28 mouse cellular contexts compared by ENCODE assay signal in genomic region chr9:118949654-118950053, GRCm38 (mm10). TPM values are rescaled to one million over a fixed set of nuclear protein-coding genes. Genes with fewer than 3 reads are reported as not detected.
A peak's percentile ranks its signal among the peaks of the same experiment; 100 is the strongest.
DNase-seq lines count a peak whose midpoint lies in the region; ATAC-seq and TF ChIP-seq lines count a peak whose summit lies in the region.
"Had no signal": no experiment of that assay in that cellular context is flagged by ENCODE, and none has a peak within 500 bp of the region (broad histone marks: within the 10 kb centered on the region; RNA-seq: fewer than 3 reads in every experiment).

No protein-coding gene starts in this region.

- TF ChIP-seq EP300 in lung, postnatal 0 days (IDR thresholded peaks at IDR 0.05), result peak; percentile 91

- ATAC-seq in heart, embryonic 12.5 days (ENCODE audit: insufficient number of reproducible peaks, low FRiP score), result no peak
- ATAC-seq in lung, postnatal 0 days, result peak; percentile 23; the same call in 1 of the 2 replicates
- ATAC-seq in forebrain, embryonic 14.5 days, result no peak
- ATAC-seq: forebrain, embryonic 16.5 days; intestine, postnatal 0 days; Patski had no signal

- WGBS in heart, embryonic 12.5 days, result 56% methylated on average over 4 of the region's 4 CpGs
- WGBS in lung, adult 2 months, result 43% methylated on average over 4 of the region's 4 CpGs
- 44% methylated on average over 4 of the region's 4 CpGs for WGBS in lung, postnatal 0 days
- WGBS in forebrain, embryonic 14.5 days, result 87% methylated on average over 4 of the region's 4 CpGs

- no peak overlapping the region for H3K9ac ChIP-seq in heart, embryonic 12.5 days
- H3K9ac ChIP-seq in lung, postnatal 0 days (replicated peaks; ENCODE audit: low read depth), result no peak overlapping the region
- H3K9ac ChIP-seq in forebrain, embryonic 14.5 days (ENCODE audit: low read length), result no peak overlapping the region
- H3K9ac ChIP-seq: embryonic facial prominence, embryonic 13.5 days; hindbrain, embryonic 14.5 days; limb, embryonic 12.5 days; liver, embryonic 15.5 days; neural tube, embryonic 15.5 days; stomach, embryonic 15.5 days had no signal

- H3K27ac ChIP-seq in heart, embryonic 12.5 days (ENCODE audit: poor library complexity, severe bottlenecking), result peak overlapping the region; percentile 45
- H3K27ac ChIP-seq in lung, postnatal 0 days (ENCODE audit: low read length), result peak overlapping the region; percentile 84
- no peak overlapping the region for H3K27ac ChIP-seq in forebrain, embryonic 14.5 days (ENCODE audit: low read depth, low read length)
- H3K27ac ChIP-seq: embryonic facial prominence, embryonic 13.5 days; forebrain, embryonic 10.5 days; hindbrain, embryonic 14.5 days; limb, embryonic 12.5 days; liver, embryonic 15.5 days; macrophage; neural tube, embryonic 15.5 days; stomach, embryonic 15.5 days had no signal

- H3K9me3 ChIP-seq in heart, embryonic 12.5 days (replicated peaks), result no peaks in the 10 kb centered on the region
- H3K9me3 ChIP-seq in lung, postnatal 0 days (ENCODE audit: low read length), result no peaks in the 10 kb centered on the region
- H3K9me3 ChIP-seq in forebrain, embryonic 14.5 days (replicated peaks; ENCODE audit: control insufficient read depth, low read length), result no peaks in the 10 kb centered on the region
- H3K9me3 ChIP-seq: embryonic facial prominence, embryonic 13.5 days; forebrain, embryonic 10.5 days; liver, embryonic 15.5 days; neural tube, embryonic 15.5 days; stomach, embryonic 15.5 days had no signal

- no peaks in the 10 kb centered on the region for H3K27me3 ChIP-seq in heart, embryonic 12.5 days (replicated peaks)
- no peaks in the 10 kb centered on the region for H3K27me3 ChIP-seq in lung, postnatal 0 days (replicated peaks; ENCODE audit: insufficient read depth, low read length)
- no peaks in the 10 kb centered on the region for H3K27me3 ChIP-seq in forebrain, embryonic 14.5 days (replicated peaks; ENCODE audit: control insufficient read depth, insufficient read depth, low read length)
- H3K27me3 ChIP-seq: embryonic facial prominence, embryonic 13.5 days; limb, embryonic 12.5 days; liver, embryonic 15.5 days; neural tube, embryonic 15.5 days; Patski; stomach, embryonic 15.5 days had no signal

- peaks cover under 1% of the 10 kb centered on the region; the same call in 1 of the 2 replicates for H3K36me3 ChIP-seq in heart, embryonic 12.5 days
- H3K36me3 ChIP-seq in lung, postnatal 0 days (ENCODE audit: insufficient read depth, low read length), result no peaks in the 10 kb centered on the region
- no peaks in the 10 kb centered on the region for H3K36me3 ChIP-seq in forebrain, embryonic 14.5 days (ENCODE audit: control insufficient read depth, insufficient read depth, low read length)
- H3K36me3 ChIP-seq: forebrain, embryonic 10.5 days; liver, embryonic 15.5 days; neural tube, embryonic 15.5 days; stomach, embryonic 15.5 days had no signal

- H3K4me3 ChIP-seq in heart, embryonic 12.5 days, result no peak overlapping the region
- H3K4me3 ChIP-seq in lung, adult 2 months (replicated peaks; ENCODE audit: extremely low read depth, low read depth, low read length), result no peak overlapping the region
- no peak overlapping the region for H3K4me3 ChIP-seq in lung, postnatal 0 days (ENCODE audit: low read depth, low read length)
- no peak overlapping the region for H3K4me3 ChIP-seq in forebrain, embryonic 14.5 days (ENCODE audit: low read depth, low read length)
- H3K4me3 ChIP-seq: embryonic facial prominence, embryonic 13.5 days; forebrain, embryonic 10.5 days; limb, embryonic 12.5 days; liver, embryonic 15.5 days; neural tube, embryonic 15.5 days; stomach, embryonic 15.5 days had no signal

- TF ChIP-seq CTCF in lung, adult 2 months (IDR thresholded peaks at IDR 0.05; ENCODE audit: insufficient read depth, low read length), result no peak
- no peak for TF ChIP-seq CTCF in lung, postnatal 0 days (IDR thresholded peaks at IDR 0.05)

- no peak overlapping the region for H3K4me2 ChIP-seq in heart, embryonic 12.5 days
- H3K4me2 ChIP-seq in lung, postnatal 0 days (replicated peaks; ENCODE audit: low read depth, low read length), result no peak overlapping the region
- no peak overlapping the region for H3K4me2 ChIP-seq in forebrain, embryonic 14.5 days (ENCODE audit: low read length)
- H3K4me2 ChIP-seq: embryonic facial prominence, embryonic 13.5 days; hindbrain, embryonic 14.5 days; limb, embryonic 12.5 days; liver, embryonic 15.5 days; neural tube, embryonic 15.5 days; stomach, embryonic 15.5 days had no signal

- peak; percentile 36; the same call in 1 of the 2 replicates for TF ChIP-seq POLR2A in lung, adult 2 months (IDR thresholded peaks at IDR 0.05; ENCODE audit: borderline replicate concordance, extremely low read depth, low read depth, low read length)

- no peak for DNase-seq in heart, postnatal 4 days
- peak; percentile 40 for DNase-seq in lung, adult 2 months
- no peak for DNase-seq in lung, postnatal 10 days
- no peak for DNase-seq in lung, postnatal 0 days (ENCODE audit: low spot score)
- DNase-seq in yolk sac, embryonic 10.5 days (ENCODE audit: low spot score), result peak; percentile 56
- no peak for DNase-seq in forebrain, embryonic 14.5 days (ENCODE audit: low spot score)
- DNase-seq: adrenal gland, postnatal 10 days; cerebellum, adult 11-12 months; cerebellum, adult 9-11 months; kidney, postnatal 14 days; layer of hippocampus, adult 9-11 months; midbrain, embryonic 14.5 days; right cerebral cortex, postnatal 25 days; thymus, adult 18-20 months; thymus, postnatal 25 days had no signal

- H3K4me1 ChIP-seq in heart, embryonic 12.5 days (replicated peaks), result peaks cover 57% of the 10 kb centered on the region
- peaks cover 25% of the 10 kb centered on the region for H3K4me1 ChIP-seq in lung, adult 2 months (ENCODE audit: control insufficient read depth, insufficient read depth, low read length)
- peaks cover 28% of the 10 kb centered on the region; the same call in 1 of the 2 replicates for H3K4me1 ChIP-seq in lung, postnatal 0 days (ENCODE audit: insufficient read depth, low read depth, low read length)
- H3K4me1 ChIP-seq in forebrain, embryonic 14.5 days (ENCODE audit: control insufficient read depth, insufficient read depth, low read length), result no peaks in the 10 kb centered on the region
- H3K4me1 ChIP-seq: neural tube, embryonic 15.5 days had no signal

RNA-seq across cellular contexts. Expression of gene Ctdspl, which starts 23.4 kb away (rescaled TPM):
- polyA plus RNA-seq in heart, embryonic 12.5 days (2016; fragmentation: Nextera tagmentation; extraction: Ambion mirVana), result 7.8 and 9.7 TPM in 2 replicates
- total RNA-seq in heart, postnatal 4 days (2021), result 10 to 100 TPM; 18.4 to 20.2 TPM
- polyA plus RNA-seq in lung, adult 2 months (2012; rRNA removed), result 70.4 and 83.4 TPM in 2 replicates
- 27.8 and 29.9 TPM in 2 replicates for polyA plus RNA-seq in lung, postnatal 0 days (2015; fragmentation: Nextera tagmentation; extraction: Ambion mirVana)
- 5.7 and 6.4 TPM in 2 replicates for polyA plus RNA-seq in forebrain, embryonic 14.5 days (2014; fragmentation: Nextera tagmentation; extraction: Ambion mirVana)
- total RNA-seq: monocyte, adult 5-6 weeks had no signal

Comparison
In these comparisons a context has a peak if more than half of its experiments do, and no peak if none do; other contexts are left out.
1. DNase-seq: peak in lung, adult 2 months (single experiment) and yolk sac, embryonic 10.5 days (single experiment); none in heart, postnatal 4 days (single experiment), lung, postnatal 10 days (single experiment), lung, postnatal 0 days (single experiment) and forebrain, embryonic 14.5 days (single experiment).